Mouse (Mus musculus): ENCODE measurements around the gene Deaf1. TPM values are rescaled to one million over a fixed set of nuclear protein-coding genes. Genes with fewer than 3 reads are reported as not detected.
"Not testable (repeated sequence)": the region's sequence is repeated elsewhere in the genome, so short reads cannot be mapped to it uniquely, and the experiment has no call there.

Deaf1 gene
- total RNA-seq, 2 experiments from 2014 or later = 26.2 to 55.8 TPM

DNA sequence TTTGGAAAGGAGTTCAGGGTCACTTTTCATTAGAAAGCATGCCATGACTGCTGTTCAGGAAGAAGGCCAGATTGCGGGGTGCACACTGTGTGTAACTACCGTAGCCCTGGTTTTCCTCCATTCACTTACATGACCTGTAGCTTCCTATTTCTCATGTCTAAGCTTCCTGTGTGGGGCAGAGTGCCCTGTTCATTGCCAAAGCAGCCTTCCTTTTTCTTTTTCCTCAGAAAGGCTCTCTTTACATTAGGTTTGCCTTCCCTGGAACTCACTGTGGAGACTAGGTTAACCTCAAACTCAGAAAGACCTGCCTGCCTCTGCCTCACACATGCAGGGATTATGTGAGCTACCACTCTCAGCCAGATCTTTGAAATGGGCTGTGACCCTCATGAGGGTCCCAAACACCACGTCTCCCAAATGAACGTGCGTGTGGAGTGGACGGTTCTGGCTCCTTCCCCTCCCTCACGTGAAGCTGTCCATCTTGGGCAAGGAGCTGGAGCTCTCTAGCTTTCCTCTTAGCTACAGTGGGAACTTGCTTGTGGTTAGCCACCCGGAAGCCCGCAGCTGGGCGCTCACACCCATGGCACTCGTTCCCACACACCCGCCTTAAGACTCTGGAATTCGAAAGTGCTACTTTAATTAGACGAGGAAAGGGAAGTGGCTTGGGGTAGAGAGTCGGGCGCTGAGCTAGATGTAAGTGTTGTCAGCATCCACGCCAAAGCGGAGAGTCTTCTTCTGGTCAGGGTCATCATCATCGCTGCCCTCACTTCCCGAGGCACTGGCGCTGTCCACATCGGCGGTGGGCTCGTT is 58.8 kb downstream of the Deaf1 start:
- ATAC-seq (replicated peaks; ENCODE audit: low FRiP score, poor library complexity, severe bottlenecking) = no peak

DNA sequence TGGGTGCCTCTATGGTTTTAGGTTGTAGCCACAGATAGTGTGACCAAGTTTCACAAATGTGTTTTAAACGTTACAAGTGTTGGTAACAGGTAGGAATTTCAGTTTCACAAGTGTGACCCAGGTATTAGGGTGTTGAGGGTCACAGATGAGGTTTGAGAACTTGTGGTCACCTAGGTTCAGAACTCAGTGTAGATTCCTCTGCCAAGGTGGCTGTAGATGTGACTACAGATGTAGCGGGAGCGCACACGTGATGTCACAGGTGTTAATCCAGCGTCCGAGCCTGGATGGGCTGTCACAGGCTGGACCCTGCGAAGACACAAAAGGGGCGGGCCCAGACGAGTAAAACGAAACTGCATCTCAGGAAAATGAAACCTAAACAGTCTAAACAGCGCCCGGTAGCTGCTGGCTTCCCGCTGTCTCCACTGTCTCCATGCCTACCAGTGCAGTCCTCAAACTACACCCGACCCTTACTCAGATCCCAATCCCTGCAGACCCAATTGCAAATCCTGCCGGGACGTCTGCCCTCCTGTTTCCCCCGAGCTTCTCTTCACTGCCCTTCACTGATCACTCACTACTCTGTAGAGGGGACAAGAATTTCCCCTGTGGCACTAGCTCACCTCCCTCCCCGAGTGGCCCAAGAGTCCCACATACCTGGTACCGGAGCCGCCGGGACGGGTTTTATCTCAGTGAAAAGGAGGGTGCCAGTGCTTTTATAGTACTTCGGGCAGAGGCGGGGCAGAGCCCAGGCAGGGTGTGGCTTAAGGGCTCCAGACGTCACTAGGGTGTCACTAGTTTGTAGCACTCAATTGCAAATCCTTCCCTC is 61.5 kb downstream of the Deaf1 start, which contains the start of gene Irf7:
Gene Irf7 (minus strand): TSS at position 743 of the 823 bp plus-strand sequence.
- ATAC-seq (replicated peaks; ENCODE audit: low FRiP score, poor library complexity, severe bottlenecking) = peak; percentile 82

DNA sequence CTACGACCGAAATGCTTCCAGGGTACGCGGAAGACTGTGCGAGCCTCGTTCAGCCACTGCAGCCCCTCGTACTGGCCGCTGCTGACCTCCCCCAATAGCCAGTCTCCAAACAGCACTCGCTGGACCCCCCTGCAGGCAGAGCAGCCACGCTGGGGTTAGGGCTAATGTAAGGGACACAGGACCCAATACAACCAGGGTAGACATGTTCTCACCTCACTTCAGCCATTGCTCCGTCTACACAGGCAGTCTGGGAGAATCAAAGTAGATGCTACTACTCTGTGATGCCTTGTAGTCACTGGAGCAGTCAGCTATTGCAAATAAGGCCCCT is 62.1 kb downstream of the Deaf1 start:
- peak; percentile 18 for ATAC-seq (replicated peaks; ENCODE audit: low FRiP score, poor library complexity, severe bottlenecking)

DNA sequence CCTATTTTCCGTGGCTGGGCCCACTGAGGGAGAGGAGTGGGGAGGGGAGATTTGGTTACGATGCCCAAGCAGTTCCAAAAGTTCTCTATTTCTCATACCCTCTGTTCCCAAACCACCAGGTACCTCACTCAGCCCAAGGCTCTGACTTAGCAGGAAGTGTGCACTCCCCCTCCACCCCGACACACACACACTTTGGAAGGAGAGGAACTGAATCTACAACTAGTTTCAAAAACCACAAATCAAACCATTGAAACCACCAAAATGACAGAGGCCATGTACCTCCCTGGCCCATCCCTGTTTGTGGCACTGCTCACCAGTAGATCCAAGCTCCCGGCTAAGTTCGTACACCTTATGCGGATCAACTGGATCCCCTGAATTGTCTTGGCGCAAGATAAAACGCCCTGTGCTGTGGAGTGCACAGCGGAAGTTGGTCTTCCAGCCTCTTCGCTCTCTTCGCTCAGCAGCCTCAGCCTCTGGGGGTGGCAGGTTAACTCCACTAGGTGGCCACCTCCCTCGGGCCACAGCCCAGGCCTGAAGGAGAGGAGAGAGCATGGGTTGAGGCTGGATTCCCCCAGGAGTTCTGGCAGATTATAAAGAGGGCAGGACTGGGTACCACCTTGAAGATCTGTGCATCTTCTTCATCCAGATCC is 62.6 kb downstream of the Deaf1 start:
- peak; percentile 70 for ATAC-seq (replicated peaks; ENCODE audit: low FRiP score, poor library complexity, severe bottlenecking)

DNA sequence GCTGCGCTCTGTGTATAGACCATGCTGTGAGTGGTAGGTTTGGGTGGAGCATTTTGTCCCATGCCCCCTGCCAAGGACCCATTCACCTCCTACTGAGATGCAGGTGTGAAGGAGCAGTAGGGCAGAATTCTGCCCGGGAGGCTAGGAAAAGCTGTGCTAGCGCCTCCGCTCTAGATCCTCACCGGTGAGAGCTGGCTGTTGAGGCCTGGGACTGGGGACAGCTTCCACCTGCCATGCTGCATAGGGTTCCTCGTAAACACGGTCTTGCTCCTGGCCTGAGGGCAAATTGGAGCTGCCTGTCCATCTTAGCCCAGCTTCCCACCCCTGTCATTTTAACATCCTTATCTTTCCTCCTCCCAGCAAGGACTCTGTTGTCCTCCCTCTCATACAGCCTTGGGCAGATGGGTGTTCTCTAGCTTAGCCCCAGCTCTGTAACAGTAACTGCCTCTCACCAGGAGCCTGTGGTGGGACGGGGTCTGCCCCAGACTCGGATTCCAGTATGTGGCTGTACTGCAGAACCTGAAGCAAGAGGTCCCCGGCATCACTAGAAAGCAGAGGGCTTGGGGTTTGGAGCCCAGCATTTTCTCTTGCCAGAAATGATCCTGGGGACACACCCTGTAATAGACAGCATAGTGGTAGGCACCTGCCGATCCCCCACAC is 63.3 kb downstream of the Deaf1 start:
- no peak for ATAC-seq (replicated peaks; ENCODE audit: low FRiP score, poor library complexity, severe bottlenecking)

DNA sequence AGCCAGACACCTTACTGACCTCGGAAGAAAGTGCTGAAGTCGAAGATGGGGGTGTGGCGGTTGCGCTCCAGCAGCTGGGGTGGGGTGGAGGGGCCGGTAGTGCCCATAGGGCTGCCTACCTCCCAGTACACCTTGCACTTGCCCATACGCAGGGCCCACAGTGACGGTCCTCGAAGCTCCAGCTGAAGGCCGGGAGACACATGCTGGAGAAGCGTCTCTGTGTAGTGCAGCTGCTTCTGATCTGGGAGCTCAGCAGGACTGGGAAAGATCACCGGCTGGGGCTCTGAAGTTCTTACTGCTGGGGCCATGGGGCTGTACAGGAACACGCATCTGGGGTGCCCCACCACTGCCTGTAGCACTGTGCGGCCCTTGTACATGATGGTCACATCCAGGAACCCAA is 63.9 kb downstream of the Deaf1 start:
- no peak for ATAC-seq (replicated peaks; ENCODE audit: low FRiP score, poor library complexity, severe bottlenecking)

DNA sequence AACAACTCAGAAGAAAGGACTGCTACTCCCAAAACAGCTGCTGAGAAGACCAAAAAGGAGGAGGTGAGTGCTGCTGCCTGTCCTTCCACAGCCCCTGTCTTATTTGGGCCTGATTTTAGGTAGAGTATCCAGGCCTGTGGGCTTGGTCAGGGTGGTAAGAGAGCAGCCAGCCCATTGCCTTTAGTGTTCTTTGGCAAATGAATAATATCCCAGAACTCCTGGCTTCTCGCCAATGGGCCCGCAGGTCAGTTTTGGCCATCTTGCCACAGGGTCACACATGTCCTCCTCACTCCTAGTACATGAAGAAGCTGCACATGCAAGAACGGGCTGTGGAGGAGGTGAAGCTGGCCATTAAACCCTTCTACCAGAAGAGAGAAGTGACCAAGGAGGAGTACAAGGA is 66.0 kb downstream of the Deaf1 start:
- no peak for ATAC-seq (replicated peaks; ENCODE audit: low FRiP score, poor library complexity, severe bottlenecking)

DNA sequence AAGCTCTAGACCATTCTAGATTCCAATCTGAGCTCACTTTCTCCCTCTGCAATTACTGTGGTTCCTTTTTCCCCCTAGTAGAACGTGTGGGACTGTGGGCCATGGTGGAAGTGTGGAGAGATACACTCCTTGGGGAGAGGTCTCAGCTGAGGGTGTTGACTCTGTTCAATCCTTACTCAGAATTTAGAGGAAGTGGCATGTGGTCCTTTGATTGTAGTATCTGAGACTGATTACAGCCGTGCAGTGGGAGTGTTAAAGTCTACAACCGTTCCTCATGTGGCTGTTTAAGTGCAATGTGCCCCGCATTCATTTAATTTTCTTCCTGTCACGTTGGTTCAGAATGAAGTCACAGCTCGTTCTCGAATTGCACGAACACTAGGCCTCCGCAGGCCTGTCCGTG is 71.3 kb downstream of the Deaf1 start:
- ATAC-seq (replicated peaks; ENCODE audit: low FRiP score, poor library complexity, severe bottlenecking) = no peak

DNA sequence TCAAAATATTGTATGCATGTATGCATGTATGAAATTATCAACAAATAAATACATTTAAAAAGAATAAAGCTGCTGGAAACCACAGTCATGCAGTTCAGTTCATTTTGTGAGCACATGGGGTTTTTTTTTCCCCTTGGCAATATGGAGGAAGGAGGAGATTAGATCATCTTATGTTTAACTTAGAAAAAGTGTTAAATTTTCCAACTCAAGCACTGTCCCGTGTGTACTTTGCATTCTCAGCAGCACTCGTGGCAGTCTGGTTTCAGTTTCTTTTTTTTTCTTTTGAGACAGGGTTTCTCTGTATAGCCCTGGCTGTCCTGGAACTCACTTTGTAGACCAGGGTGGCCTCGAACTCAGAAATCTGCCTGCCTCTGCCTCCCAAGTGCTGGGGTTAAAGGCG is 77.0 kb downstream of the Deaf1 start:
- ATAC-seq (replicated peaks; ENCODE audit: low FRiP score, poor library complexity, severe bottlenecking) = not testable (repeated sequence)

Other genes with a start within 250 kb of the Deaf1 start
- 4.3 TPM in 1 of 2 replicates, not detected in the other for gene Pkp3, start 249.5 kb downstream of the Deaf1 start, total RNA-seq (2015; ENCODE audit: low replicate concordance)
- gene Pkp3, start 249.5 kb downstream of the Deaf1 start, total RNA-seq (2017; ENCODE audit: low replicate concordance) = 0.91 and 1.3 TPM in 2 replicates
- gene Sigirr, start 227.1 kb downstream of the Deaf1 start, total RNA-seq (2015; ENCODE audit: low replicate concordance) = 4.2 and 10.5 TPM in 2 replicates
- 1.5 TPM in 1 of 2 replicates, not detected in the other for gene Sigirr, start 227.1 kb downstream of the Deaf1 start, total RNA-seq (2017; ENCODE audit: low replicate concordance)
- gene Ano9, start 209.9 kb downstream of the Deaf1 start, total RNA-seq (2015; ENCODE audit: low replicate concordance) = not detected in 2 replicates
- gene Ano9, start 209.9 kb downstream of the Deaf1 start, total RNA-seq (2017; ENCODE audit: low replicate concordance) = not detected in 2 replicates
- gene Ptdss2, start 205.3 kb downstream of the Deaf1 start, total RNA-seq (2015; ENCODE audit: low replicate concordance) = 278 and 380 TPM in 2 replicates
- 309 and 327 TPM in 2 replicates for gene Ptdss2, start 205.3 kb downstream of the Deaf1 start, total RNA-seq (2017; ENCODE audit: low replicate concordance)
- 9.6 and 16.2 TPM in 2 replicates for gene Rnh1, start 154.8 kb downstream of the Deaf1 start, total RNA-seq (2015; ENCODE audit: low replicate concordance)
- 3.7 and 20.5 TPM in 2 replicates for gene Rnh1, start 154.8 kb downstream of the Deaf1 start, total RNA-seq (2017; ENCODE audit: low replicate concordance)
- gene Hras, start 133.7 kb downstream of the Deaf1 start, total RNA-seq (2015; ENCODE audit: low replicate concordance) = 39.8 and 94.4 TPM in 2 replicates
- gene Hras, start 133.7 kb downstream of the Deaf1 start, total RNA-seq (2017; ENCODE audit: low replicate concordance) = 40.5 and 47.2 TPM in 2 replicates
- 8.3 and 8.8 TPM in 2 replicates for gene Lrrc56, start 133.5 kb downstream of the Deaf1 start, total RNA-seq (2015; ENCODE audit: low replicate concordance)
- 3.6 and 5.8 TPM in 2 replicates for gene Lrrc56, start 133.5 kb downstream of the Deaf1 start, total RNA-seq (2017; ENCODE audit: low replicate concordance)
- gene Lmntd2, start 113.6 kb downstream of the Deaf1 start, total RNA-seq (2015; ENCODE audit: low replicate concordance) = 1.8 TPM in 1 of 2 replicates, not detected in the other
- 2.2 TPM in 1 of 2 replicates, not detected in the other for gene Lmntd2, start 113.6 kb downstream of the Deaf1 start, total RNA-seq (2017; ENCODE audit: low replicate concordance)
- 33.1 and 33.9 TPM in 2 replicates for gene Rassf7, start 111.8 kb downstream of the Deaf1 start, total RNA-seq (2015; ENCODE audit: low replicate concordance)
- 10.9 and 13.4 TPM in 2 replicates for gene Rassf7, start 111.8 kb downstream of the Deaf1 start, total RNA-seq (2017; ENCODE audit: low replicate concordance)
- 80.1 and 114 TPM in 2 replicates for gene Phrf1, start 98.9 kb downstream of the Deaf1 start, total RNA-seq (2015; ENCODE audit: low replicate concordance)
- 63.5 and 90.0 TPM in 2 replicates for gene Phrf1, start 98.9 kb downstream of the Deaf1 start, total RNA-seq (2017; ENCODE audit: low replicate concordance)
- gene Irf7, start 61.2 kb downstream of the Deaf1 start, total RNA-seq (2015; ENCODE audit: low replicate concordance) = 52.8 and 81.4 TPM in 2 replicates
- 68.6 and 76.5 TPM in 2 replicates for gene Irf7, start 61.2 kb downstream of the Deaf1 start, total RNA-seq (2017; ENCODE audit: low replicate concordance)
- gene Cdhr5, start 50.9 kb downstream of the Deaf1 start, total RNA-seq (2015; ENCODE audit: low replicate concordance) = not detected in 2 replicates
- gene Cdhr5, start 50.9 kb downstream of the Deaf1 start, total RNA-seq (2017; ENCODE audit: low replicate concordance) = not detected in 2 replicates
- not detected in 2 replicates for gene Sct, start 48.6 kb downstream of the Deaf1 start, total RNA-seq (2015; ENCODE audit: low replicate concordance)
- gene Sct, start 48.6 kb downstream of the Deaf1 start, total RNA-seq (2017; ENCODE audit: low replicate concordance) = not detected in 2 replicates
- not detected in 2 replicates for gene Drd4, start 35.7 kb downstream of the Deaf1 start, total RNA-seq (2015; ENCODE audit: low replicate concordance)
- not detected in 2 replicates for gene Drd4, start 35.7 kb downstream of the Deaf1 start, total RNA-seq (2017; ENCODE audit: low replicate concordance)
- gene Tmem80, start within 50 bp of the Deaf1 start, total RNA-seq (2015; ENCODE audit: low replicate concordance) = 13.4 and 26.7 TPM in 2 replicates
- gene Tmem80, start within 50 bp of the Deaf1 start, total RNA-seq (2017; ENCODE audit: low replicate concordance) = 8.3 and 8.6 TPM in 2 replicates
- not detected in 2 replicates for gene Eps8l2, start 11.2 kb upstream of the Deaf1 start, total RNA-seq (2015; ENCODE audit: low replicate concordance)
- gene Eps8l2, start 11.2 kb upstream of the Deaf1 start, total RNA-seq (2017; ENCODE audit: low replicate concordance) = 1.4 TPM in 1 of 2 replicates, not detected in the other
- gene Taldo1, start 64.5 kb upstream of the Deaf1 start, total RNA-seq (2015; ENCODE audit: low replicate concordance) = 108 and 138 TPM in 2 replicates
- 354 and 496 TPM in 2 replicates for gene Taldo1, start 64.5 kb upstream of the Deaf1 start, total RNA-seq (2017; ENCODE audit: low replicate concordance)
- 3.4 and 14.4 TPM in 2 replicates for gene Gatd1, start 86.4 kb upstream of the Deaf1 start, total RNA-seq (2015; ENCODE audit: low replicate concordance)
- gene Gatd1, start 86.4 kb upstream of the Deaf1 start, total RNA-seq (2017; ENCODE audit: low replicate concordance) = 4.4 and 9.2 TPM in 2 replicates
- not detected in 2 replicates for gene Cend1, start 101.8 kb upstream of the Deaf1 start, total RNA-seq (2015; ENCODE audit: low replicate concordance)
- gene Cend1, start 101.8 kb upstream of the Deaf1 start, total RNA-seq (2017; ENCODE audit: low replicate concordance) = not detected in 2 replicates
- gene Slc25a22, start 110.2 kb upstream of the Deaf1 start, total RNA-seq (2015; ENCODE audit: low replicate concordance) = 28.5 and 37.3 TPM in 2 replicates
- gene Slc25a22, start 110.2 kb upstream of the Deaf1 start, total RNA-seq (2017; ENCODE audit: low replicate concordance) = 1.4 and 7.1 TPM in 2 replicates
- gene Pidd1, start 116.3 kb upstream of the Deaf1 start, total RNA-seq (2015; ENCODE audit: low replicate concordance) = 34.2 and 34.4 TPM in 2 replicates
- 14.0 and 19.1 TPM in 2 replicates for gene Pidd1, start 116.3 kb upstream of the Deaf1 start, total RNA-seq (2017; ENCODE audit: low replicate concordance)
- 970 and 1,246 TPM in 2 replicates for gene Rplp2, start 119.7 kb upstream of the Deaf1 start, total RNA-seq (2015; ENCODE audit: low replicate concordance)
- 1,462 and 2,252 TPM in 2 replicates for gene Rplp2, start 119.7 kb upstream of the Deaf1 start, total RNA-seq (2017; ENCODE audit: low replicate concordance)
- gene Pnpla2, start 127.5 kb upstream of the Deaf1 start, total RNA-seq (2015; ENCODE audit: low replicate concordance) = 14.7 and 19.8 TPM in 2 replicates
- gene Pnpla2, start 127.5 kb upstream of the Deaf1 start, total RNA-seq (2017; ENCODE audit: low replicate concordance) = 4.2 and 8.3 TPM in 2 replicates
- gene Cracr2b, start 133.4 kb upstream of the Deaf1 start, total RNA-seq (2015; ENCODE audit: low replicate concordance) = not detected in 2 replicates
- gene Cracr2b, start 133.4 kb upstream of the Deaf1 start, total RNA-seq (2017; ENCODE audit: low replicate concordance) = 3.3 TPM in 1 of 2 replicates, not detected in the other
- 16.6 and 20.1 TPM in 2 replicates for gene Cd151, start 139.7 kb upstream of the Deaf1 start, total RNA-seq (2015; ENCODE audit: low replicate concordance)
- gene Cd151, start 139.7 kb upstream of the Deaf1 start, total RNA-seq (2017; ENCODE audit: low replicate concordance) = 24.1 and 30.7 TPM in 2 replicates
- gene Polr2l, start 147.4 kb upstream of the Deaf1 start, total RNA-seq (2015; ENCODE audit: low replicate concordance) = 6.7 and 15.5 TPM in 2 replicates
- gene Polr2l, start 147.4 kb upstream of the Deaf1 start, total RNA-seq (2017; ENCODE audit: low replicate concordance) = 14.4 and 14.9 TPM in 2 replicates
- 1.8 and 3.8 TPM in 2 replicates for gene Tspan4, start 147.6 kb upstream of the Deaf1 start, total RNA-seq (2015; ENCODE audit: low replicate concordance)
- gene Tspan4, start 147.6 kb upstream of the Deaf1 start, total RNA-seq (2017; ENCODE audit: low replicate concordance) = 2.2 and 8.0 TPM in 2 replicates
- gene Chid1, start 212.2 kb upstream of the Deaf1 start, total RNA-seq (2015; ENCODE audit: low replicate concordance) = 4.6 and 6.8 TPM in 2 replicates
- 6.8 and 10.8 TPM in 2 replicates for gene Chid1, start 212.2 kb upstream of the Deaf1 start, total RNA-seq (2017; ENCODE audit: low replicate concordance)
- gene Ap2a2, start 234.5 kb upstream of the Deaf1 start, total RNA-seq (2015; ENCODE audit: low replicate concordance) = 71.7 and 96.2 TPM in 2 replicates
- gene Ap2a2, start 234.5 kb upstream of the Deaf1 start, total RNA-seq (2017; ENCODE audit: low replicate concordance) = 108 and 150 TPM in 2 replicates